Mouse (Mus musculus) cerebellum, adult 2 months (tissue): ENCODE measurements around the gene Tmem115. TPM values are rescaled to one million over a fixed set of nuclear protein-coding genes. Genes with fewer than 3 reads are reported as not detected.
"Not testable (repeated sequence)": the region's sequence is repeated elsewhere in the genome, so short reads cannot be mapped to it uniquely, and the experiment has no call there.

Source experiments
- DNase-seq, 2 experiments: peaks; one replicate each; pipeline ENCODE4 v3.0.0; 2021
- H3K27ac ChIP-seq: fragments of 200-500 bp; 2 replicates; pipeline ENCODE4 v1.5.1; 2012; ENCODE audit warnings: low read length, control low read depth, inconsistent platforms; ENCODE audit not compliant: insufficient read depth
- H3K27me3 ChIP-seq: fragments of 200-500 bp; 2 replicates; pipeline ENCODE4 v1.6.1; 2012; ENCODE audit warnings: inconsistent platforms, mild to moderate bottlenecking, low read length, moderate library complexity; ENCODE audit not compliant: control insufficient read depth, insufficient read depth
- H3K4me1 ChIP-seq: fragments of 200-500 bp; 2 replicates; pipeline ENCODE4 v1.6.1; 2011; ENCODE audit warnings: low read length; ENCODE audit not compliant: control insufficient read depth, insufficient read depth
- H3K4me3 ChIP-seq: fragments of 200-500 bp; replicated peaks from 2 replicates; pipeline ENCODE3; 2011; ENCODE audit warnings: mild to moderate bottlenecking, low read depth, low read length, control low read depth; ENCODE audit not compliant: insufficient read depth
- CTCF ChIP-seq: fragments of 200-500 bp; IDR thresholded peaks from 2 replicates; pipeline ENCODE4 v1.5.1; 2011; ENCODE audit warnings: low read depth, mild to moderate bottlenecking, control low read depth, low read length, moderate library complexity, borderline replicate concordance; ENCODE audit not compliant: insufficient read depth
- POLR2A ChIP-seq: fragments of 200-500 bp; IDR thresholded peaks from 2 replicates; pipeline ENCODE4 v1.6.1; 2011; ENCODE audit warnings: low read length, control low read depth, borderline replicate concordance; ENCODE audit not compliant: insufficient read depth
- WGBS: fragments of 180-500 bp; shearing (Covaris S2); methylation state at CpG from one replicate; pipeline ENCODE4 v1.1.7; 2018; 5-methylcytosine and 5-hydroxymethylcytosine counted together
- polyA plus RNA-seq: library from polyadenylated mRNA; depleted of rRNA; stranded (reverse); fragments of >200 nt; gene quantifications from 2 replicates; pipeline ENCODE4 v1.2.3, GENCODE M21; 2012

Tmem115 gene
- polyA plus RNA-seq, 1 experiment = 44.6 TPM

- Histone ChIP-seq H3K4me1 (peaks cover 20% of the 10 kb centered on the region), H3K27ac (no peak overlapping the region), H3K4me3 (no peak overlapping the region), H3K27me3 (no peaks in the 10 kb centered on the region)
- TF ChIP-seq CTCF (no peak), POLR2A (no peak)
- no peak for DNase-seq
- WGBS = 89% methylated on average over 22 of the region's 22 CpGs
Measured at GRCm38 (mm10) chr9:107571534-107572326, 38.0 kb downstream of the Tmem115 start.

GRCm38 (mm10) chr9:107572327-107572662 lies 38.5 kb downstream of the Tmem115 start:
- H3K4me3 ChIP-seq = no peak overlapping the region
- H3K27me3 ChIP-seq = no peaks in the 10 kb centered on the region
- H3K4me1 ChIP-seq = peaks cover 22% of the 10 kb centered on the region
- no peak for DNase-seq
- 72% methylated on average over 2 of the region's 2 CpGs for WGBS
- TF ChIP-seq POLR2A (no peak), CTCF (no peak)
- H3K27ac ChIP-seq = no peak overlapping the region

- peaks cover 25% of the 10 kb centered on the region for H3K4me1 ChIP-seq
- H3K27ac ChIP-seq, H3K27me3 ChIP-seq, H3K4me3 ChIP-seq, DNase-seq: not testable (repeated sequence)
- WGBS = 82% methylated on average over 6 of the region's 6 CpGs
Measured at GRCm38 (mm10) chr9:107573774-107574173, 40.0 kb downstream of the Tmem115 start.

GRCm38 (mm10) chr9:107575579-107576356 lies 42.0 kb downstream of the Tmem115 start:
- no peak overlapping the region for H3K27ac ChIP-seq
- 46% methylated on average over 14 of the region's 14 CpGs for WGBS
- no peak overlapping the region for H3K4me3 ChIP-seq
- peaks cover 29% of the 10 kb centered on the region for H3K4me1 ChIP-seq
- TF ChIP-seq POLR2A (no peak), CTCF (no peak)
- no peaks in the 10 kb centered on the region for H3K27me3 ChIP-seq
- peak in 1 of 2 experiments; percentile 56 for DNase-seq

- TF ChIP-seq CTCF = no peak
- no peak for TF ChIP-seq POLR2A
- WGBS = 15% methylated on average over 16 of the region's 16 CpGs
- Histone ChIP-seq H3K4me3 (no peak within 1 kb of the TSS), H3K27me3 (no peaks in the 10 kb centered on the region), H3K4me1 (peaks cover 29% of the 10 kb centered on the region), H3K27ac (no peak within 1 kb of the TSS)
- peak in 1 of 2 experiments; percentile 58 for DNase-seq
Measured at GRCm38 (mm10) chr9:107576357-107577107, 42.8 kb downstream of the Tmem115 start, which contains the start of gene Hyal1. Hyal1 (plus strand) TSS chr9:107576927.

GRCm38 (mm10) chr9:107577871-107578270 lies 44.1 kb downstream of the Tmem115 start:
- DNase-seq = no peak
- 71% methylated on average over 10 of the region's 10 CpGs for WGBS
- Histone ChIP-seq H3K4me3 (no peak overlapping the region), H3K27ac (no peak overlapping the region), H3K4me1 (peaks cover 29% of the 10 kb centered on the region), H3K27me3 (no peaks in the 10 kb centered on the region)
- TF ChIP-seq CTCF (no peak), POLR2A (no peak)

- Histone ChIP-seq H3K4me1 (peaks cover 29% of the 10 kb centered on the region), H3K4me3 (no peak within 1 kb of the TSS), H3K27ac (peak within 1 kb of the TSS; percentile 16; the same call in 1 of the 2 replicates), H3K27me3 (no peaks in the 10 kb centered on the region)
- 66% methylated on average over 3 of the region's 3 CpGs for WGBS
- TF ChIP-seq CTCF (no peak), POLR2A (no peak)
- no peak for DNase-seq
Measured at GRCm38 (mm10) chr9:107578587-107578986, 44.8 kb downstream of the Tmem115 start, which contains the start of gene Naa80. Naa80 (plus strand) TSS chr9:107578887.
